Mouse (Mus musculus): Measurements from ENCODE around the gene Clcnkb.
A peak's percentile ranks its signal among the peaks of the same experiment; 100 is the strongest.

- 0 out of 2 replicates have a peak, but pooled peaks have one; percentile 11 for TF ChIP-seq POLR2A (IDR thresholded peaks at IDR 0.05; ENCODE audit: insufficient read depth, low read depth, low read length)
- no peak for TF ChIP-seq CTCF (IDR thresholded peaks at IDR 0.05)
- 0 out of 2 replicates have a peak, but pooled peaks have one; percentile 38 for TF ChIP-seq EP300 (IDR thresholded peaks at IDR 0.05; ENCODE audit: insufficient read depth, low read depth, low read length)
Observed at GRCm38 (mm10) chr4:141435974-141436373, 20.2 kb upstream of the Clcnkb start, which contains the start of gene Srarp.
